Mouse (Mus musculus) adrenal gland, adult 8-10 months (tissue): ENCODE measurements at regions not wholly inside any gene's neighbourhood (a gene's known extent, or its start where the extent isn't known, plus 50 kb on each side); places are given as distances from the start of the nearest gene placed in this dataset.

Source experiments
- DNase-seq: peaks from one replicate; pipeline ENCODE4 v3.0.0; 2022

GRCm38 (mm10) chrX:10984894-10985293 lies 270.1 kb downstream of the Mid1ip1 start:
- DNase-seq, result no peak

- DNase-seq, result no peak
Measured at GRCm38 (mm10) chrX:10991871-10992210, 277.0 kb downstream of the Mid1ip1 start.

- no peak for DNase-seq
Measured at GRCm38 (mm10) chrX:10992211-10993004, 277.6 kb downstream of the Mid1ip1 start.

- no peak for DNase-seq
Measured at GRCm38 (mm10) chrX:10993005-10993377, 278.2 kb downstream of the Mid1ip1 start.

GRCm38 (mm10) chrX:10994910-10995309 lies 280.1 kb downstream of the Mid1ip1 start:
- DNase-seq, result no peak

- no peak for DNase-seq
Measured at GRCm38 (mm10) chrX:11001180-11001579, 286.4 kb downstream of the Mid1ip1 start.

- no peak for DNase-seq
Measured at GRCm38 (mm10) chrX:11039278-11039677, 259.8 kb upstream of the H2al1a start.

GRCm38 (mm10) chrX:11046769-11047168 lies 252.3 kb upstream of the H2al1a start:
- no peak for DNase-seq

GRCm38 (mm10) chrX:11082171-11082570 lies 216.9 kb upstream of the H2al1a start:
- DNase-seq, result no peak

- no peak for DNase-seq
Measured at GRCm38 (mm10) chrX:11082845-11083244, 216.2 kb upstream of the H2al1a start.

- no peak for DNase-seq
Measured at GRCm38 (mm10) chrX:11086257-11087072, 212.6 kb upstream of the H2al1a start.

- no peak for DNase-seq
Measured at GRCm38 (mm10) chrX:11087913-11088312, 211.1 kb upstream of the H2al1a start.

GRCm38 (mm10) chrX:11088506-11088905 lies 210.6 kb upstream of the H2al1a start:
- DNase-seq, result no peak

- no peak for DNase-seq
Measured at GRCm38 (mm10) chrX:11090432-11090831, 208.6 kb upstream of the H2al1a start.

- no peak for DNase-seq
Measured at GRCm38 (mm10) chrX:11097581-11098254, 201.3 kb upstream of the H2al1a start.

- peak; percentile 34 for DNase-seq
Measured at GRCm38 (mm10) chrX:11098366-11098765, 200.7 kb upstream of the H2al1a start.

- DNase-seq, result no peak
Measured at GRCm38 (mm10) chrX:11099146-11100087, 199.6 kb upstream of the H2al1a start.

- DNase-seq, result no peak
Measured at GRCm38 (mm10) chrX:11100935-11101334, 198.1 kb upstream of the H2al1a start.

- no peak for DNase-seq
Measured at GRCm38 (mm10) chrX:11131253-11131652, 167.8 kb upstream of the H2al1a start.

GRCm38 (mm10) chrX:11139971-11140421 lies 159.1 kb upstream of the H2al1a start:
- DNase-seq, result peak; percentile 38

GRCm38 (mm10) chrX:11141294-11141693 lies 157.8 kb upstream of the H2al1a start:
- no peak for DNase-seq

GRCm38 (mm10) chrX:11158416-11158815 lies 140.6 kb upstream of the H2al1a start:
- DNase-seq, result no peak
